Mouse (Mus musculus): ENCODE results near the gene Gm13271. TPM values are rescaled to one million over a fixed set of nuclear protein-coding genes. Genes with fewer than 3 reads are reported as not detected.
"Not testable (repeated sequence)": the region's sequence is repeated elsewhere in the genome, so short reads cannot be mapped to it uniquely, and the experiment has no call there.

Gm13271 gene
- polyA plus RNA-seq, 1 experiment, result not detected

GRCm38 (mm10) chr4:88744207-88744606 lies 10.5 kb upstream of the Gm13271 start:
- TF ChIP-seq TCF12 (IDR thresholded peaks at IDR 0.05; ENCODE audit: insufficient read depth, poor library complexity, severe bottlenecking) (no peak), REST (IDR thresholded peaks at IDR 0.05; ENCODE audit: insufficient read depth, insufficient read length) (no peak), SRF (IDR thresholded peaks at IDR 0.05; ENCODE audit: control insufficient read depth, insufficient read length, low read depth) (no peak), E2F4 (IDR thresholded peaks at IDR 0.05; ENCODE audit: insufficient read depth) (no peak), POLR2A (IDR thresholded peaks at IDR 0.05; ENCODE audit: insufficient read length, low read depth) (no peak), POLR2AphosphoS2 (IDR thresholded peaks at IDR 0.05; ENCODE audit: insufficient read length, low read depth) (no peak), USF1 (IDR thresholded peaks at IDR 0.05; ENCODE audit: low read depth) (no peak), MAX (IDR thresholded peaks at IDR 0.05; ENCODE audit: low read depth) (no peak), TCF3 (IDR thresholded peaks at IDR 0.05; ENCODE audit: insufficient read length, low read depth) (no peak)
- H3K4me2 ChIP-seq (ENCODE audit: low read depth), result no peak overlapping the region

GRCm38 (mm10) chr4:88749926-88750325 lies 4.7 kb upstream of the Gm13271 start:
- H3K36me3 ChIP-seq (ENCODE audit: control insufficient read depth, insufficient read depth), result no peaks in the 10 kb centered on the region
- H3K79me2 ChIP-seq (ENCODE audit: control insufficient read depth, insufficient read depth), result no peaks in the 10 kb centered on the region
- no peak overlapping the region for H3K4me3 ChIP-seq
- no peak for TF ChIP-seq POLR2A (IDR thresholded peaks at IDR 0.05; ENCODE audit: insufficient read length, low read depth)
- no peak for TF ChIP-seq CEBPB (IDR thresholded peaks at IDR 0.05; ENCODE audit: insufficient read depth, poor library complexity, severe bottlenecking)
- TF ChIP-seq MYOD1 (IDR thresholded peaks at IDR 0.05; ENCODE audit: control insufficient read depth in 1 of 3, insufficient read length in 2 of 3, low read depth in 2 of 3), result no peak
- TF ChIP-seq USF1 (IDR thresholded peaks at IDR 0.05; ENCODE audit: low read depth), result no peak
- no peak for TF ChIP-seq MAX (IDR thresholded peaks at IDR 0.05; ENCODE audit: low read depth)
- no peak for TF ChIP-seq SRF (IDR thresholded peaks at IDR 0.05; ENCODE audit: control insufficient read depth, insufficient read length, low read depth)
- TF ChIP-seq POLR2AphosphoS2 (IDR thresholded peaks at IDR 0.05; ENCODE audit: insufficient read length, low read depth), result no peak
- TF ChIP-seq TCF12 (IDR thresholded peaks at IDR 0.05; ENCODE audit: insufficient read depth, poor library complexity, severe bottlenecking), result no peak
- TF ChIP-seq MYOG (IDR thresholded peaks at IDR 0.05; ENCODE audit: control insufficient read depth in 1 of 3, insufficient read depth in 1 of 3, insufficient read length in 2 of 3, low read depth in 2 of 3), result no peak
- no peak for TF ChIP-seq REST (IDR thresholded peaks at IDR 0.05; ENCODE audit: insufficient read depth, insufficient read length)
- TF ChIP-seq E2F4 (IDR thresholded peaks at IDR 0.05; ENCODE audit: insufficient read depth), result no peak
- no peak for TF ChIP-seq TCF3 (IDR thresholded peaks at IDR 0.05; ENCODE audit: insufficient read length, low read depth)
- no peaks in the 10 kb centered on the region for H3K27me3 ChIP-seq (ENCODE audit: control insufficient read depth, insufficient read depth, insufficient read length)
- H3K4me2 ChIP-seq (ENCODE audit: low read depth), result no peak overlapping the region
- H3ac ChIP-seq (ENCODE audit: control insufficient read depth, insufficient read length), result no peak overlapping the region

More at GRCm38 (mm10) chr4:88744207-88744606, 10.5 kb upstream of the Gm13271 start:
- H3K79me2 ChIP-seq (ENCODE audit: control insufficient read depth, insufficient read depth), result no peaks in the 10 kb centered on the region
- H3K36me3 ChIP-seq (ENCODE audit: control insufficient read depth, insufficient read depth), result no peaks in the 10 kb centered on the region
- H3K27me3 ChIP-seq (ENCODE audit: control insufficient read depth, insufficient read depth, insufficient read length), result no peaks in the 10 kb centered on the region
- H3ac ChIP-seq (ENCODE audit: control insufficient read depth, insufficient read length), result no peak overlapping the region
- no peak overlapping the region for H3K4me3 ChIP-seq

- not testable (repeated sequence) for H3K27me3 ChIP-seq (ENCODE audit: control insufficient read depth, insufficient read depth, insufficient read length); H3K4me3 ChIP-seq; H3K79me2 ChIP-seq (ENCODE audit: control insufficient read depth, insufficient read depth); H3ac ChIP-seq (ENCODE audit: control insufficient read depth, insufficient read length); H3K36me3 ChIP-seq (ENCODE audit: control insufficient read depth, insufficient read depth)
- H3K4me2 ChIP-seq (ENCODE audit: low read depth), result peak overlapping the region; percentile 55
Observed at GRCm38 (mm10) chr4:88756581-88757513, 2.2 kb downstream of the Gm13271 start.

GRCm38 (mm10) chr4:88757628-88758031 lies 3.0 kb downstream of the Gm13271 start:
- not testable (repeated sequence) for H3K4me3 ChIP-seq; H3ac ChIP-seq (ENCODE audit: control insufficient read depth, insufficient read length); H3K4me2 ChIP-seq (ENCODE audit: low read depth); H3K27me3 ChIP-seq (ENCODE audit: control insufficient read depth, insufficient read depth, insufficient read length); H3K79me2 ChIP-seq (ENCODE audit: control insufficient read depth, insufficient read depth); H3K36me3 ChIP-seq (ENCODE audit: control insufficient read depth, insufficient read depth)

GRCm38 (mm10) chr4:88758751-88759150 lies 4.1 kb downstream of the Gm13271 start:
- not testable (repeated sequence) for H3K4me3 ChIP-seq; H3K4me2 ChIP-seq (ENCODE audit: low read depth); H3K36me3 ChIP-seq (ENCODE audit: control insufficient read depth, insufficient read depth); H3K79me2 ChIP-seq (ENCODE audit: control insufficient read depth, insufficient read depth); H3K27me3 ChIP-seq (ENCODE audit: control insufficient read depth, insufficient read depth, insufficient read length); H3ac ChIP-seq (ENCODE audit: control insufficient read depth, insufficient read length)

GRCm38 (mm10) chr4:88759610-88760268 lies 5.1 kb downstream of the Gm13271 start, which contains the start of gene Gm13283:
Gene Gm13283 (plus strand): TSS chr4:88760119.
- not testable (repeated sequence) for H3K4me3 ChIP-seq; H3ac ChIP-seq (ENCODE audit: control insufficient read depth, insufficient read length)
- peak within 1 kb of the TSS; percentile 47 for H3K4me2 ChIP-seq (ENCODE audit: low read depth)

GRCm38 (mm10) chr4:88760431-88760830 lies 5.8 kb downstream of the Gm13271 start:
- H3ac ChIP-seq (ENCODE audit: control insufficient read depth, insufficient read length); H3K4me3 ChIP-seq; H3K79me2 ChIP-seq (ENCODE audit: control insufficient read depth, insufficient read depth); H3K27me3 ChIP-seq (ENCODE audit: control insufficient read depth, insufficient read depth, insufficient read length); H3K36me3 ChIP-seq (ENCODE audit: control insufficient read depth, insufficient read depth); H3K4me2 ChIP-seq (ENCODE audit: low read depth): not testable (repeated sequence)

More at GRCm38 (mm10) chr4:88759610-88760268, 5.1 kb downstream of the Gm13271 start, which contains the start of gene Gm13283:
- not testable (repeated sequence) for H3K36me3 ChIP-seq (ENCODE audit: control insufficient read depth, insufficient read depth); H3K27me3 ChIP-seq (ENCODE audit: control insufficient read depth, insufficient read depth, insufficient read length); H3K79me2 ChIP-seq (ENCODE audit: control insufficient read depth, insufficient read depth)

GRCm38 (mm10) chr4:88761776-88762175 lies 7.1 kb downstream of the Gm13271 start:
- not testable (repeated sequence) for H3ac ChIP-seq (ENCODE audit: control insufficient read depth, insufficient read length); H3K4me2 ChIP-seq (ENCODE audit: low read depth); H3K79me2 ChIP-seq (ENCODE audit: control insufficient read depth, insufficient read depth); H3K4me3 ChIP-seq; H3K27me3 ChIP-seq (ENCODE audit: control insufficient read depth, insufficient read depth, insufficient read length); H3K36me3 ChIP-seq (ENCODE audit: control insufficient read depth, insufficient read depth)

- not testable (repeated sequence) for H3K27me3 ChIP-seq (ENCODE audit: control insufficient read depth, insufficient read depth, insufficient read length); H3ac ChIP-seq (ENCODE audit: control insufficient read depth, insufficient read length); H3K36me3 ChIP-seq (ENCODE audit: control insufficient read depth, insufficient read depth); H3K4me2 ChIP-seq (ENCODE audit: low read depth); H3K79me2 ChIP-seq (ENCODE audit: control insufficient read depth, insufficient read depth); H3K4me3 ChIP-seq
Observed at GRCm38 (mm10) chr4:88762341-88762740, 7.7 kb downstream of the Gm13271 start.
